Mouse (Mus musculus): ENCODE measurements around the gene Abhd14a. TPM values are rescaled to one million over a fixed set of nuclear protein-coding genes. Genes with fewer than 3 reads are reported as not detected.

Abhd14a gene
- total and polyA plus RNA-seq, 2 experiments from 2014 or later: 69.8 to 72.3 TPM

DNA sequence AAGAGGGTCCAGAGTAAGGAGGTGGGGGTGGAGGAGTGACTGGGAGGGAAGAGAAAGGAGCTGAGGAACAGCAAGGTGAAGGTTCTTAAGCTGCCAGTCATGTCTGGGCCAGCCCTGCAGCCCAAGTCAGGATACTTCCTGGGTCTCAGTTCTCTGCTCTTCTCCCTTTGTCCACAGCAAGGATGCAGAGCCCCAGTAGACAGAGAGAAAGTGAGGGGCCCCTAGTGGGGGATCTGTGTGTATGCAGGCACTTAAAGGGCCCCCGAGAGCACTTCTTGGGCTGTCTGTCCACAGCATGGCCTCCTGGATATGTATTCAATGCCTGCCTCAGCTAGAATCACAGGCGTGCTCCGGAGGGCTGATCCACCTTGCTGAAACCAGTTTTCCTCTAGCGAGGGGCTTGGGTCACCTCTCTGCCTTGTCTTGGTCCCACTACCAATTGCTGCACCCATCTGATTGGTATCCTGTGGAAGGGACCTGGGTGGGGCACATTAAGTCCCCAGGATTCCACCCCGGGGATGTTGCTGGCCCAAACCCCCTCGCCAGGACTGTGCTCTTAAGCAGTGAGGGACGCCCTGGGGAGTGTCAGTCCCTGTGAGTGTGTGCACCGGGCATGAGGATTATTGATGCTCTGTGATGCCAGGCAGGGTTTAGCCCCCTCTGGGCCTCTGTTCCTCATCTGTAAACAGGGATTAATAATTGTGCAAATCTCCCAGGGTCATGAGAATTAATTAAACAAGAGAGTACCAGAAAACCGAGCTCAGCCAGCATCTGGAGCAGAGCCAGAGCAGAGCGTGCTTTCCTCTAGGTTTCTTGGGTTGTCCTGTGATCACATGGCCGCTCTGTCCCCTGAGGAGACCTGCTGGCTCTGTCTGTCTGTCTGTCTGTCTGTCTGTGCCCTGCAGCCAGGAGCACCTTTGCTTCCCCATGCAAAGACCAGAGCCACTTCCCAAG, 52.6 kb downstream of the Abhd14a start:
- H3K27ac ChIP-seq (ENCODE audit: low read depth, low read length): 0 out of 2 replicates have a peak overlapping the region, but pooled peaks have one; percentile 1
- ATAC-seq (ENCODE audit: low FRiP score) (peak; percentile 47; the same call in 1 of the 2 replicates), DNase-seq (ENCODE audit: low spot score) (peak; percentile 65)
- no peak overlapping the region for H3K4me2 ChIP-seq (ENCODE audit: low read depth, low read length, poor library complexity, severe bottlenecking)
- H3K27me3 ChIP-seq (ENCODE audit: insufficient read depth, low read length): no peaks in the 10 kb centered on the region
- no peak overlapping the region for H3K4me3 ChIP-seq (ENCODE audit: low read depth, low read length)
- no peaks in the 10 kb centered on the region for H3K9me3 ChIP-seq (ENCODE audit: low read length)
- no peaks in the 10 kb centered on the region for H3K36me3 ChIP-seq (ENCODE audit: insufficient read depth, low read length)
- WGBS: 31% methylated on average over 11 of the region's 11 CpGs
- TF ChIP-seq CTCF (IDR thresholded peaks at IDR 0.05): peak; percentile 60
- no peak overlapping the region for H3K9ac ChIP-seq (replicated peaks; ENCODE audit: low read length, poor library complexity, severe bottlenecking)
- H3K4me1 ChIP-seq (ENCODE audit: insufficient read depth, low read length): peaks cover 8% of the 10 kb centered on the region; the same call in 1 of the 2 replicates

DNA sequence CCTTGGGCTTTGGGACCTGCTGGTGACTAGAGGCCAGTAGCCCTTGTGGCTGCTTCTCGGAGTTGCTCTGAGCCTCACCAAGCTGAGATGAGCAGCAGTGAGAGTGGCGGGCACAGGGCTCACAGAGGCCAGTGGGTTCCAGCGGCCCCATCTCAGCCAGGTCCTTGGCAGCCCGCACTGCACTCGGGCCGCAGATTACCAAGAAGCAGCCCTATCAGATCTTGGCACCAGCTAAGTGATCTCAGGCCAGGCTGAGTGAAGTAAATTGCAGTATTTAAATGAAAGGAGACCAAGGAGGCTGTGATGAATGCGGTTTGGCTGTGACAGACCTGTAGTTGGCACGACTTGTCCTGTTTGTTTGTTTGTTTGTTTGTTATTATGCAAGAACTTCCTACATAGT, 53.9 kb downstream of the Abhd14a start:
- DNase-seq (ENCODE audit: low spot score): no peak
- WGBS: 80% methylated on average over 8 of the region's 8 CpGs
- no peak overlapping the region for H3K9ac ChIP-seq (replicated peaks; ENCODE audit: low read length, poor library complexity, severe bottlenecking)
- H3K9me3 ChIP-seq (ENCODE audit: low read length): 0 out of 2 replicates have a peak, but pooled peaks cover 4% of the 10 kb centered on the region
- H3K4me2 ChIP-seq (ENCODE audit: low read depth, low read length, poor library complexity, severe bottlenecking): no peak overlapping the region
- H3K27ac ChIP-seq (ENCODE audit: low read depth, low read length): no peak overlapping the region
- no peak overlapping the region for H3K4me3 ChIP-seq (ENCODE audit: low read depth, low read length)
- no peaks in the 10 kb centered on the region for H3K27me3 ChIP-seq (ENCODE audit: insufficient read depth, low read length)
- no peaks in the 10 kb centered on the region for H3K36me3 ChIP-seq (ENCODE audit: insufficient read depth, low read length)
- ATAC-seq (ENCODE audit: low FRiP score): no peak
- peaks cover 8% of the 10 kb centered on the region; the same call in 1 of the 2 replicates for H3K4me1 ChIP-seq (ENCODE audit: insufficient read depth, low read length)
- TF ChIP-seq CTCF (IDR thresholded peaks at IDR 0.05): no peak

DNA sequence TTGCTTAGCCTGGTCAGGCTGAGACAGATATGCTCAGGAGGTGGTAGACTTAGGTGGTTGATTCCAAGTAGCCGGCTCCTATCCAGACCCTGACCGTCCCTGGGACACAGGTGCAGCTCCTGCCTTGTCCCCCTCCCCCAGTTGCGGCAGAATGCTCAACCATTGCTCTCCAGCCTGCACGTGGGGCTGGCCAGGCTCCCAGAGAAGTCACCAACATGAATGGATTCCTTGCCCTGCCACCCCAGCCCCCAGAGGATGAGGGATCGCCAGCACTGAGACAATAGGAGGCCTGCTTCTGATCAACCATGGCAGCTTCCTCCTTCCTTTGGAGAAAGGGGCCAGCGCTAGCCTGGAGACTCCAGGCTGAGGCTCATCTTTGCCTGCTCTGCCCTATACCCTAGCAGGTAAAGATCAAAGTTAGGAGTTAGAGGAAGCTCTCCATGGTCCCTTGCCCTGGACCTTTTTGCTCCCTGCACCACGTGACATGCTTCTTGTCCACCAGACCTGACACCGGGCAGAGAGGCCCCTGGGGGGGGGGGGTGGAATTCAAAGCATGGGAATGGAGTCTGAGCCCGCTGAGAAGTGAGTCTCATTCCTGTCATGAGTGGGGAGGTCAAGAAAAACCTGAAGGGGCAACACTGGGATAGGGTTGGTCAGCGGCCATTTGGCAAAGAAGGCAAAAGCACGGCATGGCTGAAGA, 54.5 kb downstream of the Abhd14a start:
- no peak for DNase-seq (ENCODE audit: low spot score)
- no peaks in the 10 kb centered on the region for H3K36me3 ChIP-seq (ENCODE audit: insufficient read depth, low read length)
- no peak overlapping the region for H3K27ac ChIP-seq (ENCODE audit: low read depth, low read length)
- 66% methylated on average over 11 of the region's 11 CpGs for WGBS
- 0 out of 2 replicates have a peak, but pooled peaks cover 4% of the 10 kb centered on the region for H3K9me3 ChIP-seq (ENCODE audit: low read length)
- H3K4me3 ChIP-seq (ENCODE audit: low read depth, low read length): no peak overlapping the region
- ATAC-seq (ENCODE audit: low FRiP score): no peak
- no peak overlapping the region for H3K4me2 ChIP-seq (ENCODE audit: low read depth, low read length, poor library complexity, severe bottlenecking)
- H3K4me1 ChIP-seq (ENCODE audit: insufficient read depth, low read length): peaks cover 8% of the 10 kb centered on the region; the same call in 1 of the 2 replicates
- no peak overlapping the region for H3K9ac ChIP-seq (replicated peaks; ENCODE audit: low read length, poor library complexity, severe bottlenecking)
- no peaks in the 10 kb centered on the region for H3K27me3 ChIP-seq (ENCODE audit: insufficient read depth, low read length)
- no peak for TF ChIP-seq CTCF (IDR thresholded peaks at IDR 0.05)

Other genes with a start within 250 kb of the Abhd14a start
- 16.2 and 27.7 TPM in 2 replicates for gene Ppm1m, start 247.9 kb downstream of the Abhd14a start, total RNA-seq (2014; rRNA removed)
- 18.5 and 21.3 TPM in 2 replicates for gene Ppm1m, start 247.9 kb downstream of the Abhd14a start, polyA plus RNA-seq (2015; fragmentation: Nextera tagmentation; extraction: Ambion mirVana)
- gene Twf2, start 244.6 kb downstream of the Abhd14a start, total RNA-seq (2014; rRNA removed): 60.1 and 78.3 TPM in 2 replicates
- gene Twf2, start 244.6 kb downstream of the Abhd14a start, polyA plus RNA-seq (2015; fragmentation: Nextera tagmentation; extraction: Ambion mirVana): 41.6 and 47.4 TPM in 2 replicates
- gene Tlr9, start 225.1 kb downstream of the Abhd14a start, total RNA-seq (2014; rRNA removed): 0.49 and 0.85 TPM in 2 replicates
- gene Tlr9, start 225.1 kb downstream of the Abhd14a start, polyA plus RNA-seq (2015; fragmentation: Nextera tagmentation; extraction: Ambion mirVana): 0.07 and 0.16 TPM in 2 replicates
- 51.5 and 76.1 TPM in 2 replicates for gene Alas1, start 199.0 kb downstream of the Abhd14a start, total RNA-seq (2014; rRNA removed)
- gene Alas1, start 199.0 kb downstream of the Abhd14a start, polyA plus RNA-seq (2015; fragmentation: Nextera tagmentation; extraction: Ambion mirVana): 84.4 and 86.8 TPM in 2 replicates
- 6.5 and 8.7 TPM in 2 replicates for gene Poc1a, start 166.6 kb downstream of the Abhd14a start, total RNA-seq (2014; rRNA removed)
- gene Poc1a, start 166.6 kb downstream of the Abhd14a start, polyA plus RNA-seq (2015; fragmentation: Nextera tagmentation; extraction: Ambion mirVana): 9.8 and 11.7 TPM in 2 replicates
- 62.9 and 79.2 TPM in 2 replicates for gene Dusp7, start 79.0 kb downstream of the Abhd14a start, total RNA-seq (2014; rRNA removed)
- gene Dusp7, start 79.0 kb downstream of the Abhd14a start, polyA plus RNA-seq (2015; fragmentation: Nextera tagmentation; extraction: Ambion mirVana): 18.4 and 19.4 TPM in 2 replicates
- 795 and 936 TPM in 2 replicates for gene Rpl29, start 18.2 kb downstream of the Abhd14a start, total RNA-seq (2014; rRNA removed)
- 645 TPM in 2 replicates for gene Rpl29, start 18.2 kb downstream of the Abhd14a start, polyA plus RNA-seq (2015; fragmentation: Nextera tagmentation; extraction: Ambion mirVana)
- 11.4 and 22.6 TPM in 2 replicates for gene Acy1, start 9.4 kb downstream of the Abhd14a start, total RNA-seq (2014; rRNA removed)
- 13.3 and 17.0 TPM in 2 replicates for gene Acy1, start 9.4 kb downstream of the Abhd14a start, polyA plus RNA-seq (2015; fragmentation: Nextera tagmentation; extraction: Ambion mirVana)
- gene Abhd14b, start 219 bp downstream of the Abhd14a start, total RNA-seq (2014; rRNA removed): 16.2 and 18.4 TPM in 2 replicates
- 12.6 and 13.8 TPM in 2 replicates for gene Abhd14b, start 219 bp downstream of the Abhd14a start, polyA plus RNA-seq (2015; fragmentation: Nextera tagmentation; extraction: Ambion mirVana)
- 543 and 647 TPM in 2 replicates for gene Pcbp4, start 5.6 kb upstream of the Abhd14a start, total RNA-seq (2014; rRNA removed)
- gene Pcbp4, start 5.6 kb upstream of the Abhd14a start, polyA plus RNA-seq (2015; fragmentation: Nextera tagmentation; extraction: Ambion mirVana): 242 and 248 TPM in 2 replicates
- gene Gpr62, start 18.3 kb upstream of the Abhd14a start, total RNA-seq (2014; rRNA removed): 1.8 and 2.2 TPM in 2 replicates
- 2.9 and 3.1 TPM in 2 replicates for gene Gpr62, start 18.3 kb upstream of the Abhd14a start, polyA plus RNA-seq (2015; fragmentation: Nextera tagmentation; extraction: Ambion mirVana)
- 32.9 and 34.1 TPM in 2 replicates for gene Rrp9, start 28.3 kb upstream of the Abhd14a start, total RNA-seq (2014; rRNA removed)
- gene Rrp9, start 28.3 kb upstream of the Abhd14a start, polyA plus RNA-seq (2015; fragmentation: Nextera tagmentation; extraction: Ambion mirVana): 33.7 and 38.3 TPM in 2 replicates
- gene Parp3, start 29.3 kb upstream of the Abhd14a start, total RNA-seq (2014; rRNA removed): 2.3 and 3.4 TPM in 2 replicates
- gene Parp3, start 29.3 kb upstream of the Abhd14a start, polyA plus RNA-seq (2015; fragmentation: Nextera tagmentation; extraction: Ambion mirVana): 2.4 and 2.5 TPM in 2 replicates
- gene Iqcf1, start 52.3 kb upstream of the Abhd14a start, total RNA-seq (2014; rRNA removed): not detected in 2 replicates
- not detected in 2 replicates for gene Iqcf1, start 52.3 kb upstream of the Abhd14a start, polyA plus RNA-seq (2015; fragmentation: Nextera tagmentation; extraction: Ambion mirVana)
- not detected in 2 replicates for gene Iqcf5, start 66.9 kb upstream of the Abhd14a start, total RNA-seq (2014; rRNA removed)
- not detected in 2 replicates for gene Iqcf5, start 66.9 kb upstream of the Abhd14a start, polyA plus RNA-seq (2015; fragmentation: Nextera tagmentation; extraction: Ambion mirVana)
- gene Iqcf3, start 114.0 kb upstream of the Abhd14a start, total RNA-seq (2014; rRNA removed): not detected in 2 replicates
- gene Iqcf3, start 114.0 kb upstream of the Abhd14a start, polyA plus RNA-seq (2015; fragmentation: Nextera tagmentation; extraction: Ambion mirVana): not detected in 2 replicates
- not detected in 2 replicates for gene Iqcf4, start 123.3 kb upstream of the Abhd14a start, total RNA-seq (2014; rRNA removed)
- gene Iqcf4, start 123.3 kb upstream of the Abhd14a start, polyA plus RNA-seq (2015; fragmentation: Nextera tagmentation; extraction: Ambion mirVana): not detected in 2 replicates
- gene Iqcf6, start 178.9 kb upstream of the Abhd14a start, total RNA-seq (2014; rRNA removed): not detected in 2 replicates
- gene Iqcf6, start 178.9 kb upstream of the Abhd14a start, polyA plus RNA-seq (2015; fragmentation: Nextera tagmentation; extraction: Ambion mirVana): not detected in 2 replicates
- gene Grm2, start 208.4 kb upstream of the Abhd14a start, total RNA-seq (2014; rRNA removed): 22.1 and 23.0 TPM in 2 replicates
- 24.2 and 24.7 TPM in 2 replicates for gene Grm2, start 208.4 kb upstream of the Abhd14a start, polyA plus RNA-seq (2015; fragmentation: Nextera tagmentation; extraction: Ambion mirVana)
- gene Tex264, start 238.2 kb upstream of the Abhd14a start, total RNA-seq (2014; rRNA removed): 74.9 and 82.7 TPM in 2 replicates
- gene Tex264, start 238.2 kb upstream of the Abhd14a start, polyA plus RNA-seq (2015; fragmentation: Nextera tagmentation; extraction: Ambion mirVana): 87.4 and 101 TPM in 2 replicates